Mouse (Mus musculus) bone marrow, adult 2 months (tissue): ENCODE measurements at regions not wholly inside any gene's neighbourhood (a gene's known extent, or its start where the extent isn't known, plus 50 kb on each side); places are given as distances from the start of the nearest gene placed in this dataset.

ENCODE experiments used
- CTCF ChIP-seq: fragments of 200-500 bp; IDR thresholded peaks from 2 replicates; pipeline ENCODE4 v1.5.1; 2011; ENCODE audit warnings: low read length, control low read depth; ENCODE audit not compliant: control insufficient read depth, insufficient read depth
- POLR2A ChIP-seq: fragments of 200-500 bp; IDR thresholded peaks from 2 replicates; pipeline ENCODE4 v1.6.1; 2011; ENCODE audit warnings: low read depth, mild to moderate bottlenecking, control low read depth, low read length, borderline replicate concordance; ENCODE audit not compliant: control insufficient read depth

DNA sequence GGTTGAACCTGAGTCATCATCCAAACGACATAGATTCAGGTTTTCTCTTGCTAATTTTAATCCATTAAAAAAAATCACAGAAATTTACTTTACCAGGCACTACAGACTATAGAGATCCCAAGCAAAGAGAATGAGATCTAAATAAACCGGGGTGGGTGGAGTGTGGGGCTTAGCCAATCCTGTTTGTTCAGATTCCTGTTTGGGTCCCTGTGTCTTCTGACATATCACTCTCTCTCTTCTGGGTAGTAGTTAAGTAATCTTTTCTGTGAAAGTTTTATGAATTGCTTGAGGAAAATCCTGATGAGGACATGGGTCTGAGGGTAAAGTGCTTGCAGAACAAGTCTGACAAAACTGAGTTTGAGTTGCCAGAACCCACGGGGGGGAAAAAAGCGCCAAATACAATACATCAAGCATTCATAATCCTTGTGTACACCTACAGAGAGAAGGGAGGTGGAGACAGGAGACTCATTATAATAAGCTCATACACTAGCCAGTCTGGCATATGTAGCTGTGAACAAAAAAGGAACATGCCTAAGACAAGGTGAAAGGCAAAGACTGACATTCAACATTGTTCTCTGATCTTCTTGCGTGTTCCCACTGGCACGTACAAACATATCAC, 339.8 kb downstream of the Rpl36a-ps1 start:
- TF ChIP-seq POLR2A, result no peak
- no peak for TF ChIP-seq CTCF
